In the genomic region with DNA sequence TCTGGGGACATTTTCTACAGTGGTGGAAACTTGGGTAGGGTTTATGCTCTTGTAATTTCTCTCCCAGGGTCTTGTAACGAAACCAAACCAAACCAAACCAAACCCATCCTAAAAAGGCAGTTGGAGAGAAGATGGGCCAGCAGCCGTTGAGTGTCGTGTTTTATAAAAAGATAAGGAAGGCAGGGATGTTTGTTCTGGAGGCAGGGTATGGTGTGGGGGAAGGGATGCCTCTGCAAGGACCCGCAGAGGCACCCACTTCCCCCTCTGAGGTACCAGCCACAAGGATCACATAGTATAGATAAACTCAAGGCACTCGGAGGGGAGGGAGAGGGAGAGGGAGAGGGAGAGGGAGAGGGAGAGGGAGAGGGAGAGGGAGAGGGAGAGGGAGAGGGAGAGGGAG, we compare ENCODE assay signal across 1 mouse cellular context.
TF ChIP-seq lines count a peak whose summit lies in the region.

No protein-coding gene starts in this region.

TF ChIP-seq in MEL, 35 proteins besides CTCF, POLR2A, EP300 and RAD21 (continued from another document):
- TF ChIP-seq E2F4 (IDR thresholded peaks at IDR 0.05; ENCODE audit: borderline replicate concordance, low read depth, low read length) (no peak), MYC (IDR thresholded peaks at IDR 0.05; ENCODE audit: low read depth, low read length) (no peak), USF2 (IDR thresholded peaks at IDR 0.05; ENCODE audit: borderline replicate concordance in 1 of 2, insufficient read depth in 1 of 2, low read depth in 1 of 2, low read length in 2 of 2) (no peak), CHD1 (IDR thresholded peaks at IDR 0.05; ENCODE audit: low read depth, low read length) (no peak), MXI1 (IDR thresholded peaks at IDR 0.05; ENCODE audit: low read depth, low read length) (no peak; the same call in 1 of the 2 replicates)
